Mouse (Mus musculus): ENCODE results near the gene Lrfn2. TPM values are rescaled to one million over a fixed set of nuclear protein-coding genes. Genes with fewer than 3 reads are reported as not detected.

Gene Lrfn2
- polyA plus RNA-seq, 1 experiment from 2014 or later, result 1.2 TPM

- ATAC-seq (ENCODE audit: insufficient number of reproducible peaks, low FRiP score, low TSS enrichment, low read depth), result no peak
- no peak overlapping the region for H3K9ac ChIP-seq
- no peak overlapping the region for H3K4me3 ChIP-seq (replicated peaks)
- no peaks in the 10 kb centered on the region for H3K9me3 ChIP-seq (replicated peaks)
- 83% methylated on average over 13 of the region's 13 CpGs for WGBS
- no peaks in the 10 kb centered on the region for H3K36me3 ChIP-seq
- no peaks in the 10 kb centered on the region for H3K27me3 ChIP-seq
- H3K4me2 ChIP-seq (replicated peaks), result no peak overlapping the region
- no peak overlapping the region for H3K27ac ChIP-seq (replicated peaks)
- H3K4me1 ChIP-seq, result no peaks in the 10 kb centered on the region
Measured at GRCm38 (mm10) chr17:48968304-48968703, 36.1 kb downstream of the Lrfn2 start.

GRCm38 (mm10) chr17:48971296-48971695, 39.1 kb downstream of the Lrfn2 start:
- no peak for ATAC-seq (ENCODE audit: insufficient number of reproducible peaks, low FRiP score, low TSS enrichment, low read depth)
- no peaks in the 10 kb centered on the region for H3K36me3 ChIP-seq
- 69% methylated on average over 10 of the region's 10 CpGs for WGBS

DNA sequence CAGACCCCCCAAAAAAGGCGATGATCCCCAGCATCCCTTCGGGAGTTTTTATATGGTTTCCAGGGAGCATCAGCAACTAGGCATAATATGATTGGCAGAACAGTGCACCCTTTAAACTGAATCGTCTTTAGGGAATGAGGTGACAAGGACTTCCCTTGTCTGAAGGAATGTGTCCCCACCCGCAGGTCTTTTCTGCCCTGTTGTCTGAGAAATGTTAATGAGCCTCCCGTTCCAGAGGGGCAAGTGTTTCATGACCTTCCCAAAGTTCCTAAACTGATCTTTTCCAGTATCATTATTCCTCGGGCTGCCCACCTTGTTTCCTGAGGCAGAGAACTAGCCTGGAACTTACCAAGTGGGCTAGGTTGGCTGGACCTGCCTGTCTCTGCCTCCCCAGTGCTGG, 40.7 kb downstream of the Lrfn2 start:
- H3K27me3 ChIP-seq, result no peaks in the 10 kb centered on the region
- H3K36me3 ChIP-seq, result no peaks in the 10 kb centered on the region
- no peak overlapping the region for H3K9ac ChIP-seq
- H3K9me3 ChIP-seq (replicated peaks), result no peaks in the 10 kb centered on the region
- H3K4me3 ChIP-seq (replicated peaks), result no peak overlapping the region
- no peak for ATAC-seq (ENCODE audit: insufficient number of reproducible peaks, low FRiP score, low TSS enrichment, low read depth)
- peaks cover 31% of the 10 kb centered on the region for H3K4me1 ChIP-seq
- WGBS, result 30% methylated on average over 6 of the region's 6 CpGs
- no peak overlapping the region for H3K4me2 ChIP-seq (replicated peaks)
- H3K27ac ChIP-seq (replicated peaks), result no peak overlapping the region

More at GRCm38 (mm10) chr17:48971296-48971695, 39.1 kb downstream of the Lrfn2 start:
- H3K9ac ChIP-seq, result no peak overlapping the region
- H3K27me3 ChIP-seq, result no peaks in the 10 kb centered on the region
- no peak overlapping the region for H3K27ac ChIP-seq (replicated peaks)
- no peak overlapping the region for H3K4me2 ChIP-seq (replicated peaks)
- no peaks in the 10 kb centered on the region for H3K9me3 ChIP-seq (replicated peaks)
- no peak overlapping the region for H3K4me3 ChIP-seq (replicated peaks)
- peaks cover 18% of the 10 kb centered on the region for H3K4me1 ChIP-seq

DNA sequence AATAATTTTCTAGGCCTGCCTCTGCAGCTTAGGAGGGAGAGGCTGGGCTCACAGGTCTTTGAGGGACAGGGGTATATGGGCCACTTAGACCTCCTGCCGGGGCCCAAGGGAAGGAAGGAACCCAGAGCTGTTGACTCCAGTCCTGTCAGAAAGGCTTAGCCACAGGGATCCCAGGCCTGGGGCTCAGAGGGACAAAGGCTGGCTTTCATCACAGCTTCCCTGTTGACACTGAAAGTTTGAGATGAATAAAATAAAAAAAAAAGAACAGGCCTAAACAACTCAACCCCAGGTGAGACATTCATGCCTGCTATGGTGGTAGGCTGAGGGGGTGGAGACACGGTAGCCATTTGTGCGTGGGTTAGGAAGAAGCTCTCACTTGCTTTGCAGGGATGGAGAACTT, 41.2 kb downstream of the Lrfn2 start:
- 21% methylated on average over 3 of the region's 3 CpGs for WGBS
- H3K4me1 ChIP-seq, result peaks cover 34% of the 10 kb centered on the region
- H3K27me3 ChIP-seq, result no peaks in the 10 kb centered on the region
- H3K9ac ChIP-seq, result no peak overlapping the region
- no peak for ATAC-seq (ENCODE audit: insufficient number of reproducible peaks, low FRiP score, low TSS enrichment, low read depth)
- no peaks in the 10 kb centered on the region for H3K36me3 ChIP-seq
- no peak overlapping the region for H3K4me2 ChIP-seq (replicated peaks)
- no peak overlapping the region for H3K4me3 ChIP-seq (replicated peaks)
- no peak overlapping the region for H3K27ac ChIP-seq (replicated peaks)
- no peaks in the 10 kb centered on the region for H3K9me3 ChIP-seq (replicated peaks)

DNA sequence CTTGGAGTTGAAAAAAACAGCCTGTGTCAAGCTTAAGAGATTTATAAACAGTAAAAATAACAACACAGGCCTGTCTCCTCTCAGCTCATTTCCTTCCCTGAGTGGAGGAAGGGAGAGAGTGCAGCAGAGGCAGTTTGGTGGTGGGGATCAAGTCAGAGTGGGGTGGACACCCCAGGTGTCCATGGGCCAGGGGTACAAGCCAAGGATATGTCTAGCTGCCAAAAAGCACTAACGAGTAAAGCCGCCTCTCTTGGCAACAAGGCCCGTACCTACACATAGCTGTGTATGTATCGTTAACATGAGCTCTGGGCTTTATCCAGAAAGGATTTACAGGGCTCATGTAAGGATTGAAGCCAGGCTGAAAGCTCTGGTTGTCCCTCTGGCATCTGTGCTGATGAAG, 42.9 kb downstream of the Lrfn2 start:
- no peaks in the 10 kb centered on the region for H3K27me3 ChIP-seq
- peak; percentile 15; the same call in 1 of the 2 replicates for ATAC-seq (ENCODE audit: insufficient number of reproducible peaks, low FRiP score, low TSS enrichment, low read depth)
- peak overlapping the region; percentile 31 for H3K27ac ChIP-seq (replicated peaks)
- H3K4me1 ChIP-seq, result peaks cover 34% of the 10 kb centered on the region
- no peaks in the 10 kb centered on the region for H3K9me3 ChIP-seq (replicated peaks)
- H3K4me3 ChIP-seq (replicated peaks), result no peak overlapping the region
- H3K4me2 ChIP-seq (replicated peaks), result no peak overlapping the region
- WGBS, result 37% methylated on average over 4 of the region's 4 CpGs
- no peaks in the 10 kb centered on the region for H3K36me3 ChIP-seq
- H3K9ac ChIP-seq, result no peak overlapping the region

GRCm38 (mm10) chr17:48976611-48977022, 44.4 kb downstream of the Lrfn2 start:
- Histone ChIP-seq H3K4me3 (replicated peaks) (no peak overlapping the region), H3K9me3 (replicated peaks) (no peaks in the 10 kb centered on the region), H3K27ac (replicated peaks) (peak overlapping the region; percentile 75), H3K4me1 (peaks cover 36% of the 10 kb centered on the region), H3K9ac (no peak overlapping the region), H3K36me3 (no peaks in the 10 kb centered on the region), H3K27me3 (no peaks in the 10 kb centered on the region), H3K4me2 (replicated peaks) (no peak overlapping the region)
- WGBS, result 29% methylated on average over 5 of the region's 5 CpGs
- ATAC-seq (ENCODE audit: insufficient number of reproducible peaks, low FRiP score, low TSS enrichment, low read depth), result peak; percentile 76

- H3K4me3 ChIP-seq (replicated peaks), result no peak overlapping the region
- H3K27me3 ChIP-seq, result no peaks in the 10 kb centered on the region
- no peaks in the 10 kb centered on the region for H3K4me1 ChIP-seq
- no peaks in the 10 kb centered on the region for H3K36me3 ChIP-seq
- H3K9ac ChIP-seq, result no peak overlapping the region
- H3K27ac ChIP-seq (replicated peaks), result no peak overlapping the region
- H3K9me3 ChIP-seq (replicated peaks), result no peaks in the 10 kb centered on the region
- no peak for ATAC-seq (ENCODE audit: insufficient number of reproducible peaks, low FRiP score, low TSS enrichment, low read depth)
- WGBS, result 65% methylated on average over 1 of the region's 1 CpGs
- no peak overlapping the region for H3K4me2 ChIP-seq (replicated peaks)
Measured at GRCm38 (mm10) chr17:48995256-48995993, 63.2 kb downstream of the Lrfn2 start.

- Histone ChIP-seq H3K27ac (replicated peaks) (no peak overlapping the region), H3K9me3 (replicated peaks) (no peaks in the 10 kb centered on the region), H3K36me3 (no peaks in the 10 kb centered on the region), H3K27me3 (no peaks in the 10 kb centered on the region), H3K4me2 (replicated peaks) (no peak overlapping the region), H3K4me3 (replicated peaks) (no peak overlapping the region), H3K4me1 (no peaks in the 10 kb centered on the region), H3K9ac (no peak overlapping the region)
- WGBS, result 10% methylated on average over 11 of the region's 11 CpGs
- peak; percentile 64; the same call in 1 of the 2 replicates for ATAC-seq (ENCODE audit: insufficient number of reproducible peaks, low FRiP score, low TSS enrichment, low read depth)
Measured at GRCm38 (mm10) chr17:48999463-49000227, 67.5 kb downstream of the Lrfn2 start.

- WGBS, result 57% methylated on average over 7 of the region's 7 CpGs
- Histone ChIP-seq H3K4me3 (replicated peaks) (no peak overlapping the region), H3K27ac (replicated peaks) (no peak overlapping the region), H3K9ac (no peak overlapping the region), H3K9me3 (replicated peaks) (no peaks in the 10 kb centered on the region), H3K27me3 (no peaks in the 10 kb centered on the region), H3K4me2 (replicated peaks) (no peak overlapping the region), H3K4me1 (no peaks in the 10 kb centered on the region), H3K36me3 (no peaks in the 10 kb centered on the region)
- no peak for ATAC-seq (ENCODE audit: insufficient number of reproducible peaks, low FRiP score, low TSS enrichment, low read depth)
Measured at GRCm38 (mm10) chr17:49009384-49010073, 77.3 kb downstream of the Lrfn2 start.

GRCm38 (mm10) chr17:49013876-49014600, 81.9 kb downstream of the Lrfn2 start:
- Histone ChIP-seq H3K27me3 (no peaks in the 10 kb centered on the region), H3K27ac (replicated peaks) (no peak overlapping the region), H3K9ac (no peak overlapping the region), H3K4me2 (replicated peaks) (no peak overlapping the region), H3K4me3 (replicated peaks) (no peak overlapping the region), H3K4me1 (peaks cover 4% of the 10 kb centered on the region; the same call in 1 of the 2 replicates), H3K9me3 (replicated peaks) (no peaks in the 10 kb centered on the region), H3K36me3 (no peaks in the 10 kb centered on the region)
- no peak for ATAC-seq (ENCODE audit: insufficient number of reproducible peaks, low FRiP score, low TSS enrichment, low read depth)
- WGBS, result 79% methylated on average over 7 of the region's 7 CpGs

DNA sequence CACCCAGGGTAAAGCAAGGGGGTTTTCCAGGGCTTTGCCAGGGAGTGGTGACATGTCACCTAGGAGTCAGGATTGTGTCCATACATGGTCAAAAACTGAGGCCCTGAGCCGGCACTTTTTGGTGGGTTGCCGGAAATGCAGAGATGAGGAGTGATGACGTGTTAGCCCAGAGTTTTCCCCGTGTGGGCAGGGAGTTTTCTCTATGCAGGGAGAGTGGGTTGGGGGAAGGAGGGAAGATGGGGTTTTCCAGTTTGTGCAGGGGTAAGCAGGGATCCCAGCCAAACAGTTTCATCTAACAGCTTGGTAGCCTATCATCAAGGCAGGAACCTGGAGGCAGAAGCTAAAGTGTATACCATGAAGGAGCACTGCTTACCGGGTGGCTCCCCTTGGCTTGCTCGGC, 83.2 kb downstream of the Lrfn2 start:
- Histone ChIP-seq H3K27me3 (no peaks in the 10 kb centered on the region), H3K4me2 (replicated peaks) (no peak overlapping the region)

More for the DNA sequence above, 83.2 kb downstream of the Lrfn2 start:
- ATAC-seq (ENCODE audit: insufficient number of reproducible peaks, low FRiP score, low TSS enrichment, low read depth), result no peak
- no peaks in the 10 kb centered on the region for H3K9me3 ChIP-seq (replicated peaks)
- H3K9ac ChIP-seq, result no peak overlapping the region
- H3K36me3 ChIP-seq, result no peaks in the 10 kb centered on the region
- WGBS, result 89% methylated on average over 6 of the region's 6 CpGs
- H3K27ac ChIP-seq (replicated peaks), result no peak overlapping the region
- H3K4me3 ChIP-seq (replicated peaks), result no peak overlapping the region
- peaks cover 6% of the 10 kb centered on the region; the same call in 1 of the 2 replicates for H3K4me1 ChIP-seq

All from embryonic facial prominence, embryonic 15.5 days (tissue).